Mouse (Mus musculus) small intestine, adult 2 months (tissue): ENCODE measurements around the gene Rmi2.

Experiments used
- CTCF ChIP-seq: fragments of 200-500 bp; IDR thresholded peaks from 2 replicates; pipeline ENCODE4 v1.5.1; 2012; ENCODE audit warnings: low read depth, mild to moderate bottlenecking, control low read depth, inconsistent platforms, low read length, moderate library complexity, mixed read lengths; ENCODE audit not compliant: insufficient replicate concordance, insufficient read length; ENCODE audit errors: extremely low read depth
- POLR2A ChIP-seq: fragments of 200-500 bp; IDR thresholded peaks from 2 replicates; pipeline ENCODE4 v1.6.1; 2012; ENCODE audit warnings: low read depth, mild to moderate bottlenecking, control low read depth, inconsistent platforms, low read length, moderate library complexity

DNA sequence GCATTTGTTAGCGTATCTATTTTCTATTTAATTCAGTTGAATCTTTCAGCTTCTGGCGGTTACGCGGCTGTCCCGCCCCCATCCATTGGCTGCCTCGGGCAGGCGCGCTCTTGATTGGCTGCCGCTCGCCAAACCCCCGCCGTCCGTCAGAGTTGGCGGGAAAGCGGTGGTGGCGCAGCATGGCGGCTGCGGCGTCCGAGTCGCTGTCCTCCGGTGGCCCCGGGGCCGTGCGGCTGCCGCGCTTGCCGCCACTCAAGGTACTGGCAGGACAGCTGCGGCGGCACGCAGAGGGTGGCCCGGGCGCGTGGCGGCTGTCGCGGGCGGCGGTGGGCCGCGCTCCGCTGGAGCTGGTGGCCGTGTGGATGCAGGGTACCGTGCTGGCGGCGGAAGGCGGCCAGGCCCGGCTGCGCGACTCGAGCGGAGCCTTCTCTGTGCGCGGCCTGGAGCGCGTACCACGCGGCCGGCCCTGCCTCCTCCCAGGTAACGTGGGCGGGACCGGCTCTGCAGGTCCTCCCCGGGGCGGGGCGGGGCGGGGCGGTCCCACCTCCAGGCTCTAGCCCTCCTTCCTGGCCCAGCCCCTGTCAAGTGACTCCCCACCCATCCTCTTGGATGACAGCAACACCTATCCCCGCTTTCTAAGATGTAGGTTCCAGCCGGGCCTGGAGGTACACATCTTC lies at the start of gene Rmi2:
- TF ChIP-seq CTCF, result no peak
- no peak; the same call in 1 of the 2 replicates for TF ChIP-seq POLR2A
